Mouse (Mus musculus): ENCODE measurements at regions not wholly inside any gene's neighbourhood (a gene's known extent, or its start where the extent isn't known, plus 50 kb on each side); places are given as distances from the start of the nearest gene placed in this dataset.

GRCm38 (mm10) chr6:117405589-117406311 is 237.4 kb downstream of the Cxcl12 start:
- no peak overlapping the region for H3K4me3 ChIP-seq (ENCODE audit: control insufficient read depth in 1 of 2, insufficient read depth in 1 of 2, low read depth in 2 of 2, low read length in 2 of 2)
- no peaks in the 10 kb centered on the region for H3K9me3 ChIP-seq (replicated peaks; ENCODE audit: insufficient read depth, low read length)
- no peaks in the 10 kb centered on the region for H3K36me3 ChIP-seq (ENCODE audit: control insufficient read depth in 1 of 2, insufficient read depth in 2 of 2, low read length in 2 of 2)
- no peak for TF ChIP-seq POLR2AphosphoS5 (IDR thresholded peaks at IDR 0.05; ENCODE audit: borderline replicate concordance, low read depth, low read length)
- no peak for TF ChIP-seq MEF2A (IDR thresholded peaks at IDR 0.05; ENCODE audit: extremely low read depth, insufficient replicate concordance, low read depth, low read length, poor library complexity, severe bottlenecking)
- TF ChIP-seq MAZ (IDR thresholded peaks at IDR 0.05; ENCODE audit: low read depth, low read length): no peak
- TF ChIP-seq GABPA (IDR thresholded peaks at IDR 0.05; ENCODE audit: low read depth, low read length): no peak
- TF ChIP-seq ZMIZ1 (IDR thresholded peaks at IDR 0.05; ENCODE audit: low read depth, low read length): no peak
- TF ChIP-seq GATA1 (IDR thresholded peaks at IDR 0.05; ENCODE audit: low read depth, low read length): no peak
- no peak for TF ChIP-seq CHD2 (IDR thresholded peaks at IDR 0.05; ENCODE audit: low read length)
- no peak for TF ChIP-seq POLR2AphosphoS2 (IDR thresholded peaks at IDR 0.05; ENCODE audit: low read length)
- no peak for TF ChIP-seq ZKSCAN1 (IDR thresholded peaks at IDR 0.05; ENCODE audit: low read depth, low read length)
- TF ChIP-seq NRF1 (IDR thresholded peaks at IDR 0.05; ENCODE audit: insufficient read depth, low read depth, low read length, poor library complexity, severe bottlenecking): no peak
- no peak for TF ChIP-seq HCFC1 (IDR thresholded peaks at IDR 0.05; ENCODE audit: low read depth, low read length)
- no peak for TF ChIP-seq TAL1 (IDR thresholded peaks at IDR 0.05; ENCODE audit: low read length)
- no peak for TF ChIP-seq KAT2A (conservative IDR thresholded peaks at IDR 0.05; ENCODE audit: low read depth, low read length)
- no peak for TF ChIP-seq CHD1 (IDR thresholded peaks at IDR 0.05; ENCODE audit: low read depth, low read length)
- no peak for TF ChIP-seq SMC3 (IDR thresholded peaks at IDR 0.05; ENCODE audit: low read depth, low read length)
- no peak for TF ChIP-seq E2F4 (IDR thresholded peaks at IDR 0.05; ENCODE audit: borderline replicate concordance, low read depth, low read length)
- no peak for TF ChIP-seq USF1 (IDR thresholded peaks at IDR 0.05; ENCODE audit: low read depth, low read length)
- no peak for TF ChIP-seq ZC3H11A (IDR thresholded peaks at IDR 0.05; ENCODE audit: low read depth, low read length)
- TF ChIP-seq NELFE (IDR thresholded peaks at IDR 0.05; ENCODE audit: low read depth, low read length): no peak
- no peak for TF ChIP-seq ETS1 (IDR thresholded peaks at IDR 0.05; ENCODE audit: low read depth, low read length)
- no peaks in the 10 kb centered on the region for H3K79me2 ChIP-seq (ENCODE audit: control insufficient read depth, insufficient read depth, low read length, poor library complexity)
- H3K27ac ChIP-seq (ENCODE audit: control insufficient read depth, low read depth, low read length): no peak overlapping the region
- H3K27me3 ChIP-seq (ENCODE audit: control insufficient read depth in 1 of 2, insufficient read depth in 2 of 2, low read length in 2 of 2): no peaks in the 10 kb centered on the region
- no peak for DNase-seq (ENCODE audit: low read depth, low spot score)
- H3K4me1 ChIP-seq (ENCODE audit: control insufficient read depth in 1 of 2, insufficient read depth in 2 of 2, low read length in 2 of 2): no peaks in the 10 kb centered on the region
- H3K9ac ChIP-seq (ENCODE audit: control insufficient read depth, low read depth, low read length, poor library complexity, severe bottlenecking): no peak overlapping the region

DNA sequence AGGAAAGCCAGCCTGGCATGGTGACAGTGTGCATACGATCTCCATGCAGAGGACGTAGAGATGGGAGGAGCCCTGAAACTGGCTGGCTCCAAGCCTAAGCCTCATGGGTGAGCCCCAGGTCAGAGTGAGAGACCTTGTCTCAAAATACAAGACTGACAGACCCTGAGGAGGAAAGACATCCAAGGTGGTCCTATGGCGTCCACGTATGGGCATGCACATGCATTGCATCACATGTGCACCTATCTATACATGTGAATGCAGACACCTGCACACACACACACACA is 237.9 kb downstream of the Cxcl12 start:
- DNase-seq (ENCODE audit: low read depth, low spot score): no peak
- no peak overlapping the region for H3K27ac ChIP-seq (ENCODE audit: control insufficient read depth, low read depth, low read length)
- H3K79me2 ChIP-seq (ENCODE audit: control insufficient read depth, insufficient read depth, low read length, poor library complexity): no peaks in the 10 kb centered on the region
- H3K9me3 ChIP-seq (replicated peaks; ENCODE audit: insufficient read depth, low read length): no peaks in the 10 kb centered on the region
- no peak for TF ChIP-seq TBP (IDR thresholded peaks at IDR 0.05; ENCODE audit: low read depth, low read length)
- TF ChIP-seq ZC3H11A (IDR thresholded peaks at IDR 0.05; ENCODE audit: low read depth, low read length): no peak
- TF ChIP-seq KAT2A (conservative IDR thresholded peaks at IDR 0.05; ENCODE audit: low read depth, low read length): no peak
- no peak for TF ChIP-seq NELFE (IDR thresholded peaks at IDR 0.05; ENCODE audit: low read depth, low read length)
- TF ChIP-seq GATA1 (IDR thresholded peaks at IDR 0.05; ENCODE audit: low read depth, low read length): no peak
- TF ChIP-seq MAZ (IDR thresholded peaks at IDR 0.05; ENCODE audit: low read depth, low read length): no peak
- no peak for TF ChIP-seq GABPA (IDR thresholded peaks at IDR 0.05; ENCODE audit: low read depth, low read length)
- TF ChIP-seq HCFC1 (IDR thresholded peaks at IDR 0.05; ENCODE audit: low read depth, low read length): no peak
- TF ChIP-seq ZKSCAN1 (IDR thresholded peaks at IDR 0.05; ENCODE audit: low read depth, low read length): no peak
- no peak for TF ChIP-seq CTCF (IDR thresholded peaks at IDR 0.05 in 2 of 3, conservative IDR thresholded peaks at IDR 0.05 in 1 of 3; ENCODE audit: control insufficient read depth in 1 of 3, insufficient read depth in 1 of 3, low read depth in 2 of 3, low read length in 3 of 3, poor library complexity in 1 of 3, severe bottlenecking in 1 of 3)
- TF ChIP-seq TAL1 (IDR thresholded peaks at IDR 0.05; ENCODE audit: low read length): no peak
- no peak for TF ChIP-seq ZMIZ1 (IDR thresholded peaks at IDR 0.05; ENCODE audit: low read depth, low read length)
- TF ChIP-seq TCF12 (IDR thresholded peaks at IDR 0.05; ENCODE audit: low read depth, low read length): no peak
- TF ChIP-seq USF2 (IDR thresholded peaks at IDR 0.05; ENCODE audit: borderline replicate concordance in 1 of 2, insufficient read depth in 1 of 2, low read depth in 1 of 2, low read length in 2 of 2): no peak
- no peak for TF ChIP-seq MYB (IDR thresholded peaks at IDR 0.05; ENCODE audit: low read depth, low read length)
- no peak for TF ChIP-seq POLR2AphosphoS2 (IDR thresholded peaks at IDR 0.05; ENCODE audit: low read length)
- no peak for TF ChIP-seq SMC3 (IDR thresholded peaks at IDR 0.05; ENCODE audit: low read depth, low read length)
- TF ChIP-seq MEF2A (IDR thresholded peaks at IDR 0.05; ENCODE audit: extremely low read depth, insufficient replicate concordance, low read depth, low read length, poor library complexity, severe bottlenecking): no peak
- no peak for TF ChIP-seq E2F4 (IDR thresholded peaks at IDR 0.05; ENCODE audit: borderline replicate concordance, low read depth, low read length)
- TF ChIP-seq POLR2A (IDR thresholded peaks at IDR 0.05; ENCODE audit: control insufficient read depth in 1 of 2, insufficient read depth in 1 of 2, low read depth in 1 of 2, low read length in 2 of 2, poor library complexity in 1 of 2): no peak
- no peak overlapping the region for H3K9ac ChIP-seq (ENCODE audit: control insufficient read depth, low read depth, low read length, poor library complexity, severe bottlenecking)
- H3K27me3 ChIP-seq (ENCODE audit: control insufficient read depth in 1 of 2, insufficient read depth in 2 of 2, low read length in 2 of 2): no peaks in the 10 kb centered on the region
- H3K4me1 ChIP-seq (ENCODE audit: control insufficient read depth in 1 of 2, insufficient read depth in 2 of 2, low read length in 2 of 2): no peaks in the 10 kb centered on the region
- no peak overlapping the region for H3K4me3 ChIP-seq (ENCODE audit: control insufficient read depth in 1 of 2, insufficient read depth in 1 of 2, low read depth in 2 of 2, low read length in 2 of 2)
- no peaks in the 10 kb centered on the region for H3K36me3 ChIP-seq (ENCODE audit: control insufficient read depth in 1 of 2, insufficient read depth in 2 of 2, low read length in 2 of 2)
